Mouse (Mus musculus) heart, postnatal 0 days (tissue): ENCODE measurements around the gene Pik3ca. TPM values are rescaled to one million over a fixed set of nuclear protein-coding genes. Genes with fewer than 3 reads are reported as not detected.
A peak's percentile ranks its signal among the peaks of the same experiment; 100 is the strongest.

ENCODE experiments used
- ATAC-seq: fragments of 200-750 bp; cut with Nextera tagmentation; 2 replicates; pipeline ENCODE4 v1.8.0; 2017; ENCODE audit warnings: low read depth, moderate number of reproducible peaks, moderate library complexity; ENCODE audit not compliant: insufficient read depth
- DNase-seq: peaks from one replicate; pipeline ENCODE4 v3.0.0-alpha.2; 2016; ENCODE audit warnings: low spot score
- H3K27ac ChIP-seq: fragments of 300-500 bp; sonication (generic); 2 replicates; pipeline ENCODE4 v1.5.1; 2014; ENCODE audit warnings: low read depth, mild to moderate bottlenecking
- H3K27me3 ChIP-seq: fragments of 300-500 bp; sonication (generic); 2 replicates; pipeline ENCODE4 v1.6.1; 2014; ENCODE audit warnings: low read length, mixed read lengths; ENCODE audit not compliant: control insufficient read depth, insufficient read depth
- H3K36me3 ChIP-seq: fragments of 300-500 bp; sonication (generic); replicated peaks from 2 replicates; pipeline ENCODE4 v1.6.1; 2014; ENCODE audit warnings: low read length, mixed read lengths; ENCODE audit not compliant: control insufficient read depth, insufficient read depth
- H3K4me1 ChIP-seq: fragments of 300-500 bp; sonication (generic); 2 replicates; pipeline ENCODE4 v1.6.1; 2014; ENCODE audit warnings: antibody characterized with exemption; ENCODE audit not compliant: control insufficient read depth, insufficient read depth
- H3K4me2 ChIP-seq: fragments of 300-500 bp; sonication (generic); 2 replicates; pipeline ENCODE4 v1.6.1; 2014; ENCODE audit warnings: low read depth, mild to moderate bottlenecking, low read length, moderate library complexity
- H3K4me3 ChIP-seq: fragments of 300-500 bp; sonication (generic); 2 replicates; pipeline ENCODE4 v1.5.1; 2014; ENCODE audit warnings: low read depth, low read length
- H3K9ac ChIP-seq: fragments of 300-500 bp; sonication (generic); replicated peaks from 2 replicates; pipeline ENCODE4 v1.6.1; 2014; ENCODE audit warnings: low read depth, low read length, mixed read lengths
- H3K9me3 ChIP-seq: fragments of 300-500 bp; sonication (generic); replicated peaks from 2 replicates; pipeline ENCODE4 v1.6.1; 2016; ENCODE audit warnings: low read length; ENCODE audit not compliant: control insufficient read depth
- CTCF ChIP-seq: IDR thresholded peaks from 2 replicates; pipeline ENCODE4 v1.5.1; 2016; ENCODE audit warnings: antibody characterized with exemption, control low read depth, low read depth
- EP300 ChIP-seq: IDR thresholded peaks from 2 replicates; pipeline ENCODE4 v1.6.1; 2016; ENCODE audit warnings: antibody characterized with exemption, low read depth
- WGBS: fragments of 180-500 bp; shearing (Covaris S2); extraction: QIAGEN DNeasy Blood & Tissue Kit; methylation state at CpG from one replicate; pipeline ENCODE4 v1.1.7; 2014; 5-methylcytosine and 5-hydroxymethylcytosine counted together
- polyA plus RNA-seq: library from polyadenylated mRNA; unstranded; fragments of >200 nt; fragmentation: Nextera tagmentation; extraction: Ambion mirVana; gene quantifications from 2 replicates; pipeline ENCODE4 v1.2.1, GENCODE M21; 2015
- total RNA-seq: library from RNA; depleted of rRNA; stranded (reverse); fragments of >200 nt; gene quantifications from 2 replicates; pipeline ENCODE4 v1.2.3, GENCODE M21; 2014; ENCODE audit warnings: low replicate concordance

Pik3ca gene
- total and polyA plus RNA-seq, 2 experiments from 2014 or later: 6.7 to 19.2 TPM

GRCm38 (mm10) chr3:32459777-32460176, 62.3 kb downstream of the Pik3ca start:
- H3K4me3 ChIP-seq: no peak overlapping the region

GRCm38 (mm10) chr3:32467321-32467720, 69.8 kb downstream of the Pik3ca start:
- ATAC-seq (no peak), DNase-seq (no peak)
- no peak overlapping the region for H3K27ac ChIP-seq
- no peaks in the 10 kb centered on the region for H3K27me3 ChIP-seq
- no peaks in the 10 kb centered on the region for H3K9me3 ChIP-seq
- TF ChIP-seq EP300 (no peak), CTCF (no peak)
- no peak overlapping the region for H3K4me2 ChIP-seq
- no peak overlapping the region for H3K9ac ChIP-seq
- WGBS: 92% methylated on average over 4 of the region's 4 CpGs
- H3K4me3 ChIP-seq: no peak overlapping the region
- peaks cover 25% of the 10 kb centered on the region for H3K36me3 ChIP-seq
- 0 out of 2 replicates have a peak, but pooled peaks cover under 1% of the 10 kb centered on the region for H3K4me1 ChIP-seq

More at GRCm38 (mm10) chr3:32459777-32460176, 62.3 kb downstream of the Pik3ca start:
- no peaks in the 10 kb centered on the region for H3K4me1 ChIP-seq
- 62% methylated on average over 4 of the region's 4 CpGs for WGBS
- DNase-seq (no peak), ATAC-seq (no peak)
- H3K4me2 ChIP-seq: no peak overlapping the region
- peaks cover 91% of the 10 kb centered on the region for H3K36me3 ChIP-seq
- H3K9ac ChIP-seq: no peak overlapping the region
- TF ChIP-seq CTCF: peak; percentile 44
- TF ChIP-seq EP300: no peak
- H3K9me3 ChIP-seq: no peaks in the 10 kb centered on the region
- H3K27me3 ChIP-seq: no peaks in the 10 kb centered on the region
- no peak overlapping the region for H3K27ac ChIP-seq

GRCm38 (mm10) chr3:32468411-32468810, 70.9 kb downstream of the Pik3ca start:
- H3K27ac ChIP-seq: no peak overlapping the region
- no peak overlapping the region for H3K4me3 ChIP-seq
- ATAC-seq (no peak), DNase-seq (no peak)
- H3K4me1 ChIP-seq: peaks cover 9% of the 10 kb centered on the region; the same call in 1 of the 2 replicates
- WGBS: 80% methylated on average over 4 of the region's 4 CpGs
- H3K4me2 ChIP-seq: no peak overlapping the region
- H3K9ac ChIP-seq: no peak overlapping the region
- no peaks in the 10 kb centered on the region for H3K27me3 ChIP-seq
- TF ChIP-seq EP300 (no peak), CTCF (no peak)
- no peaks in the 10 kb centered on the region for H3K9me3 ChIP-seq
- H3K36me3 ChIP-seq: peaks cover 14% of the 10 kb centered on the region

- Histone ChIP-seq H3K27me3 (no peaks in the 10 kb centered on the region), H3K27ac (no peak overlapping the region), H3K36me3 (0 out of 2 replicates have a peak, but pooled peaks cover 3% of the 10 kb centered on the region), H3K9me3 (no peaks in the 10 kb centered on the region), H3K4me1 (peaks cover 9% of the 10 kb centered on the region; the same call in 1 of the 2 replicates), H3K4me2 (no peak overlapping the region), H3K9ac (no peak overlapping the region), H3K4me3 (no peak overlapping the region)
- 85% methylated on average over 7 of the region's 7 CpGs for WGBS
- TF ChIP-seq CTCF: no peak
- no peak for TF ChIP-seq EP300
- no peak for DNase-seq
- ATAC-seq: no peak
Measured at GRCm38 (mm10) chr3:32470449-32470848, 73.0 kb downstream of the Pik3ca start.

GRCm38 (mm10) chr3:32471098-32471497, 73.6 kb downstream of the Pik3ca start:
- DNase-seq (no peak), ATAC-seq (no peak)
- Histone ChIP-seq H3K4me3 (no peak overlapping the region), H3K9ac (no peak overlapping the region), H3K4me2 (no peak overlapping the region), H3K27me3 (no peaks in the 10 kb centered on the region), H3K9me3 (no peaks in the 10 kb centered on the region), H3K4me1 (peaks cover 9% of the 10 kb centered on the region; the same call in 1 of the 2 replicates), H3K36me3 (0 out of 2 replicates have a peak, but pooled peaks cover 3% of the 10 kb centered on the region), H3K27ac (no peak overlapping the region)
- WGBS: 34% methylated on average over 6 of the region's 6 CpGs
- TF ChIP-seq EP300 (no peak), CTCF (no peak)

DNA sequence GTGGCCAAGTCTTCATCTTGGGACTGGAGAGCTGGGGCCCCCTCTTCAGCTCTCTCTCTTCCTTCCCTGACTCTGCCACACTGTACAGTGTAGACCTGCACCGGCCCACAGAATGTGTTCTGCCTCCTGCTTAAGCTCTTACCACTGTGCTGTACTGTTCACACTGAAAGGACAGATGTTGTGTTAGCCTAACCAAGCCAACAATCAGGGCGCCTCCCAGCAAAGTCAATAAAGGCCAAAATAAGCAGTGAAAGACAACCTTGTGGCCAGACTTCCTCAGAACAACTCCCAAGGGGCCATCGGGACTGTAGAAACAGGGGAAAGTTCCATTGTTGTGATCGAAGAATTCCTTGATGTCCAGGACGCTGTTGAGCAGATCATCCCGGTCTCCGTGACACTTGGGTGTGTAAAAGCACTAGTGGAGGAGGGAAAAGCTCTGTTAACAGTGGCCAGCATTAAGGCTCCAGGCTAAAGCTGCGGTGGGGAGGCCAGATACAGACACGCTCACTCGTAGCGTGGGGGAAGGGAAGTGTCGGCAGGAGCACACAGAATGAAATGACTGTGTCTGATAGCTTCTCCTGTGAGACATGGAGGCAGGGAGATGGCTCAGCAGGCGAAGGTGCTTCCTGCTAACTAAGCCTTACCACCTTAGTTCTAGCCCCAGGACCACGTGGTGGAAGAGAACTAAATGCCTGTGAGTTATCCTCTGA, 74.9 kb downstream of the Pik3ca start:
- peaks cover 9% of the 10 kb centered on the region; the same call in 1 of the 2 replicates for H3K4me1 ChIP-seq
- no peaks in the 10 kb centered on the region for H3K9me3 ChIP-seq
- peak overlapping the region; percentile 39 for H3K4me2 ChIP-seq
- no peak for TF ChIP-seq CTCF
- no peak for TF ChIP-seq EP300
- H3K27me3 ChIP-seq: no peaks in the 10 kb centered on the region
- peak; percentile 62; the same call in 1 of the 2 replicates for ATAC-seq
- H3K4me3 ChIP-seq: no peak overlapping the region
- WGBS: 44% methylated on average over 14 of the region's 14 CpGs
- H3K36me3 ChIP-seq: 0 out of 2 replicates have a peak, but pooled peaks cover under 1% of the 10 kb centered on the region
- H3K27ac ChIP-seq: no peak overlapping the region
- DNase-seq: peak; percentile 36
- H3K9ac ChIP-seq: no peak overlapping the region
